Mouse (Mus musculus): ENCODE measurements around the gene Pum2. TPM values are rescaled to one million over a fixed set of nuclear protein-coding genes. Genes with fewer than 3 reads are reported as not detected.

Pum2 gene
- total and polyA plus RNA-seq, 3 experiments: 62.9 to 140 (median 87.8) TPM

- Histone ChIP-seq H3K79me2 (ENCODE audit: control insufficient read depth, insufficient read depth, low read length, poor library complexity) (no peaks in the 10 kb centered on the region), H3K9me3 (replicated peaks; ENCODE audit: insufficient read depth, low read length) (no peaks in the 10 kb centered on the region)
Measured at GRCm38 (mm10) chr12:8764221-8764930, 90.4 kb downstream of the Pum2 start.

GRCm38 (mm10) chr12:8770946-8771843, 97.3 kb downstream of the Pum2 start, which contains the start of gene Sdc1:
TSS of gene Sdc1 (plus strand) at chr12:8771323.
- H3K27me3 ChIP-seq (ENCODE audit: control insufficient read depth in 1 of 2, insufficient read depth in 2 of 2, low read length in 2 of 2): no peaks in the 10 kb centered on the region
- peaks cover 23% of the 10 kb centered on the region for H3K79me2 ChIP-seq (ENCODE audit: control insufficient read depth, insufficient read depth, low read length, poor library complexity)
- peak within 1 kb of the TSS; percentile 90 for H3K9ac ChIP-seq (ENCODE audit: control insufficient read depth, low read depth, low read length, poor library complexity, severe bottlenecking)
- no peaks in the 10 kb centered on the region for H3K9me3 ChIP-seq (replicated peaks; ENCODE audit: insufficient read depth, low read length)
- peak within 1 kb of the TSS; percentile 86 to 87 for H3K4me3 ChIP-seq (ENCODE audit: control insufficient read depth in 1 of 2, insufficient read depth in 1 of 2, low read depth in 2 of 2, low read length in 2 of 2)
- peak within 1 kb of the TSS; percentile 47 for H3K27ac ChIP-seq (ENCODE audit: control insufficient read depth, low read depth, low read length)
- DNase-seq (ENCODE audit: low read depth, low spot score): peak; percentile 91
- peaks cover 0 to 7% of the 10 kb centered on the region in 2 experiments; a peak in 2 of 4 replicates for H3K36me3 ChIP-seq (ENCODE audit: control insufficient read depth in 1 of 2, insufficient read depth in 2 of 2, low read length in 2 of 2)
- peaks cover 0 to 15% of the 10 kb centered on the region in 2 experiments; a peak in 2 of 4 replicates for H3K4me1 ChIP-seq (ENCODE audit: control insufficient read depth in 1 of 2, insufficient read depth in 2 of 2, low read length in 2 of 2)
- no peak for TF ChIP-seq USF2 (IDR thresholded peaks at IDR 0.05; ENCODE audit: borderline replicate concordance in 1 of 2, insufficient read depth in 1 of 2, low read depth in 1 of 2, low read length in 2 of 2)
- TF ChIP-seq MAFK (IDR thresholded peaks at IDR 0.05; ENCODE audit: borderline replicate concordance, low read depth, low read length): no peak
- no peak for TF ChIP-seq POLR2AphosphoS5 (IDR thresholded peaks at IDR 0.05; ENCODE audit: borderline replicate concordance, low read depth, low read length)
- no peak for TF ChIP-seq MEF2A (IDR thresholded peaks at IDR 0.05; ENCODE audit: extremely low read depth, insufficient replicate concordance, low read depth, low read length, poor library complexity, severe bottlenecking)
- TF ChIP-seq UBTF (IDR thresholded peaks at IDR 0.05; ENCODE audit: borderline replicate concordance, insufficient read depth, low read depth, low read length): no peak; the same call in none of the 2 replicates
- TF ChIP-seq USF1 (IDR thresholded peaks at IDR 0.05; ENCODE audit: low read depth, low read length): no peak
- TF ChIP-seq CHD1 (IDR thresholded peaks at IDR 0.05; ENCODE audit: low read depth, low read length): no peak
- peak; percentile 51 to 90; a peak in 3 of 4 replicates for TF ChIP-seq POLR2A (IDR thresholded peaks at IDR 0.05; ENCODE audit: control insufficient read depth in 1 of 2, insufficient read depth in 1 of 2, low read depth in 1 of 2, low read length in 2 of 2, poor library complexity in 1 of 2)
- TF ChIP-seq E2F4 (IDR thresholded peaks at IDR 0.05; ENCODE audit: borderline replicate concordance, low read depth, low read length): no peak; the same call in 1 of the 2 replicates
- peak; percentile 89 for TF ChIP-seq NELFE (IDR thresholded peaks at IDR 0.05; ENCODE audit: low read depth, low read length)
- no peak for TF ChIP-seq ZKSCAN1 (IDR thresholded peaks at IDR 0.05; ENCODE audit: low read depth, low read length)
- no peak for TF ChIP-seq POLR2AphosphoS2 (IDR thresholded peaks at IDR 0.05; ENCODE audit: low read length)
- no peak for TF ChIP-seq MYC (IDR thresholded peaks at IDR 0.05; ENCODE audit: low read depth, low read length)
- TF ChIP-seq ZMIZ1 (IDR thresholded peaks at IDR 0.05; ENCODE audit: low read depth, low read length): peak; percentile 72; the same call in 1 of the 2 replicates
- no peak for TF ChIP-seq CHD2 (IDR thresholded peaks at IDR 0.05; ENCODE audit: low read length)
- no peak for TF ChIP-seq ZC3H11A (IDR thresholded peaks at IDR 0.05; ENCODE audit: low read depth, low read length)
- TF ChIP-seq MYB (IDR thresholded peaks at IDR 0.05; ENCODE audit: low read depth, low read length): no peak
- peak; percentile 5 for TF ChIP-seq RAD21 (IDR thresholded peaks at IDR 0.05; ENCODE audit: low read depth, low read length)
- peak; percentile 36; the same call in 1 of the 2 replicates for TF ChIP-seq NRF1 (IDR thresholded peaks at IDR 0.05; ENCODE audit: insufficient read depth, low read depth, low read length, poor library complexity, severe bottlenecking)
- no peak for TF ChIP-seq GATA1 (IDR thresholded peaks at IDR 0.05; ENCODE audit: low read depth, low read length)
- peak in 2 of 3 experiments; percentile 49 to 59; a peak in 4 of 6 replicates for TF ChIP-seq CTCF (IDR thresholded peaks at IDR 0.05 in 2 of 3, conservative IDR thresholded peaks at IDR 0.05 in 1 of 3; ENCODE audit: control insufficient read depth in 1 of 3, insufficient read depth in 1 of 3, low read depth in 2 of 3, low read length in 3 of 3, poor library complexity in 1 of 3, severe bottlenecking in 1 of 3)
- TF ChIP-seq RCOR1 (IDR thresholded peaks at IDR 0.05; ENCODE audit: low read depth, low read length): no peak
- TF ChIP-seq EP300 (IDR thresholded peaks at IDR 0.05; ENCODE audit: low read depth in 1 of 2, low read length in 2 of 2): no peak
- no peak; the same call in 1 of the 2 replicates for TF ChIP-seq TCF12 (IDR thresholded peaks at IDR 0.05; ENCODE audit: low read depth, low read length)
- no peak for TF ChIP-seq MAZ (IDR thresholded peaks at IDR 0.05; ENCODE audit: low read depth, low read length)

More at GRCm38 (mm10) chr12:8764221-8764930, 90.4 kb downstream of the Pum2 start:
- Histone ChIP-seq H3K4me1 (ENCODE audit: control insufficient read depth in 1 of 2, insufficient read depth in 2 of 2, low read length in 2 of 2) (no peaks in the 10 kb centered on the region), H3K27ac (ENCODE audit: control insufficient read depth, low read depth, low read length) (no peak overlapping the region), H3K4me3 (ENCODE audit: control insufficient read depth in 1 of 2, insufficient read depth in 1 of 2, low read depth in 2 of 2, low read length in 2 of 2) (no peak overlapping the region), H3K36me3 (ENCODE audit: control insufficient read depth in 1 of 2, insufficient read depth in 2 of 2, low read length in 2 of 2) (no peaks in the 10 kb centered on the region), H3K27me3 (ENCODE audit: control insufficient read depth in 1 of 2, insufficient read depth in 2 of 2, low read length in 2 of 2) (no peaks in the 10 kb centered on the region; a peak in 1 of 4 replicates), H3K9ac (ENCODE audit: control insufficient read depth, low read depth, low read length, poor library complexity, severe bottlenecking) (no peak overlapping the region)
- peak; percentile 25 for DNase-seq (ENCODE audit: low read depth, low spot score)
- TF ChIP-seq MYB (IDR thresholded peaks at IDR 0.05; ENCODE audit: low read depth, low read length) (no peak), SMC3 (IDR thresholded peaks at IDR 0.05; ENCODE audit: low read depth, low read length) (peak; percentile 25; the same call in 1 of the 2 replicates), CTCF (IDR thresholded peaks at IDR 0.05 in 2 of 3, conservative IDR thresholded peaks at IDR 0.05 in 1 of 3; ENCODE audit: control insufficient read depth in 1 of 3, insufficient read depth in 1 of 3, low read depth in 2 of 3, low read length in 3 of 3, poor library complexity in 1 of 3, severe bottlenecking in 1 of 3) (peak in 2 of 3 experiments; percentile 26 to 27; a peak in 3 of 6 replicates)

Measured in MEL (cell line).